Mouse (Mus musculus): Measurements from ENCODE around the gene Olfr427. TPM values are rescaled to one million over a fixed set of nuclear protein-coding genes. Genes with fewer than 3 reads are reported as not detected.

Olfr427 gene
- polyA plus RNA-seq, 1 experiment = not detected

- Histone ChIP-seq H3K4me2 (ENCODE audit: low read depth) (no peak overlapping the region), H3K4me3 (no peak overlapping the region), H3K27me3 (ENCODE audit: control insufficient read depth, insufficient read depth, insufficient read length) (no peaks in the 10 kb centered on the region), H3ac (ENCODE audit: control insufficient read depth, insufficient read length) (no peak overlapping the region), H3K79me2 (ENCODE audit: control insufficient read depth, insufficient read depth) (no peaks in the 10 kb centered on the region), H3K36me3 (ENCODE audit: control insufficient read depth, insufficient read depth) (no peaks in the 10 kb centered on the region)
- TF ChIP-seq REST (IDR thresholded peaks at IDR 0.05; ENCODE audit: insufficient read depth, insufficient read length) (no peak), TCF3 (IDR thresholded peaks at IDR 0.05; ENCODE audit: insufficient read length, low read depth) (no peak), SRF (IDR thresholded peaks at IDR 0.05; ENCODE audit: control insufficient read depth, insufficient read length, low read depth) (no peak), MYOG (IDR thresholded peaks at IDR 0.05; ENCODE audit: control insufficient read depth in 1 of 3, insufficient read depth in 1 of 3, insufficient read length in 2 of 3, low read depth in 2 of 3) (no peak), MAX (IDR thresholded peaks at IDR 0.05; ENCODE audit: low read depth) (no peak), CEBPB (IDR thresholded peaks at IDR 0.05; ENCODE audit: insufficient read depth, poor library complexity, severe bottlenecking) (no peak), USF1 (IDR thresholded peaks at IDR 0.05; ENCODE audit: low read depth) (no peak), E2F4 (IDR thresholded peaks at IDR 0.05; ENCODE audit: insufficient read depth) (no peak), MYOD1 (IDR thresholded peaks at IDR 0.05; ENCODE audit: control insufficient read depth in 1 of 3, insufficient read length in 2 of 3, low read depth in 2 of 3) (no peak)
Observed at GRCm38 (mm10) chr1:174141384-174141783, 44.7 kb downstream of the Olfr427 start.

GRCm38 (mm10) chr1:174146696-174147095 lies 50.0 kb downstream of the Olfr427 start:
- H3K27me3 ChIP-seq (ENCODE audit: control insufficient read depth, insufficient read depth, insufficient read length) = no peaks in the 10 kb centered on the region
- H3K4me3 ChIP-seq = no peak overlapping the region
- no peaks in the 10 kb centered on the region for H3K36me3 ChIP-seq (ENCODE audit: control insufficient read depth, insufficient read depth)
- no peak overlapping the region for H3K4me2 ChIP-seq (ENCODE audit: low read depth)
- no peak overlapping the region for H3ac ChIP-seq (ENCODE audit: control insufficient read depth, insufficient read length)
- TF ChIP-seq TCF3 (IDR thresholded peaks at IDR 0.05; ENCODE audit: insufficient read length, low read depth) (no peak), REST (IDR thresholded peaks at IDR 0.05; ENCODE audit: insufficient read depth, insufficient read length) (no peak), USF1 (IDR thresholded peaks at IDR 0.05; ENCODE audit: low read depth) (no peak), SRF (IDR thresholded peaks at IDR 0.05; ENCODE audit: control insufficient read depth, insufficient read length, low read depth) (no peak), TCF12 (IDR thresholded peaks at IDR 0.05; ENCODE audit: insufficient read depth, poor library complexity, severe bottlenecking) (no peak), E2F4 (IDR thresholded peaks at IDR 0.05; ENCODE audit: insufficient read depth) (no peak), POLR2A (IDR thresholded peaks at IDR 0.05; ENCODE audit: insufficient read length, low read depth) (no peak), POLR2AphosphoS2 (IDR thresholded peaks at IDR 0.05; ENCODE audit: insufficient read length, low read depth) (no peak), MYOD1 (IDR thresholded peaks at IDR 0.05; ENCODE audit: control insufficient read depth in 1 of 3, insufficient read length in 2 of 3, low read depth in 2 of 3) (no peak), CEBPB (IDR thresholded peaks at IDR 0.05; ENCODE audit: insufficient read depth, poor library complexity, severe bottlenecking) (no peak), MYOG (IDR thresholded peaks at IDR 0.05; ENCODE audit: control insufficient read depth in 1 of 3, insufficient read depth in 1 of 3, insufficient read length in 2 of 3, low read depth in 2 of 3) (no peak), MAX (IDR thresholded peaks at IDR 0.05; ENCODE audit: low read depth) (no peak)
- no peaks in the 10 kb centered on the region for H3K79me2 ChIP-seq (ENCODE audit: control insufficient read depth, insufficient read depth)

- TF ChIP-seq USF1 (IDR thresholded peaks at IDR 0.05; ENCODE audit: low read depth) = no peak
- no peak for TF ChIP-seq MYOG (IDR thresholded peaks at IDR 0.05; ENCODE audit: control insufficient read depth in 1 of 3, insufficient read depth in 1 of 3, insufficient read length in 2 of 3, low read depth in 2 of 3)
- no peak for TF ChIP-seq TCF3 (IDR thresholded peaks at IDR 0.05; ENCODE audit: insufficient read length, low read depth)
- TF ChIP-seq POLR2A (IDR thresholded peaks at IDR 0.05; ENCODE audit: insufficient read length, low read depth) = no peak
- no peak for TF ChIP-seq CEBPB (IDR thresholded peaks at IDR 0.05; ENCODE audit: insufficient read depth, poor library complexity, severe bottlenecking)
- no peak for TF ChIP-seq TCF12 (IDR thresholded peaks at IDR 0.05; ENCODE audit: insufficient read depth, poor library complexity, severe bottlenecking)
- no peak for TF ChIP-seq REST (IDR thresholded peaks at IDR 0.05; ENCODE audit: insufficient read depth, insufficient read length)
- TF ChIP-seq POLR2AphosphoS2 (IDR thresholded peaks at IDR 0.05; ENCODE audit: insufficient read length, low read depth) = no peak
- no peak for TF ChIP-seq MYOD1 (IDR thresholded peaks at IDR 0.05; ENCODE audit: control insufficient read depth in 1 of 3, insufficient read length in 2 of 3, low read depth in 2 of 3)
- no peak for TF ChIP-seq SRF (IDR thresholded peaks at IDR 0.05; ENCODE audit: control insufficient read depth, insufficient read length, low read depth)
- TF ChIP-seq E2F4 (IDR thresholded peaks at IDR 0.05; ENCODE audit: insufficient read depth) = no peak
- no peak for TF ChIP-seq MAX (IDR thresholded peaks at IDR 0.05; ENCODE audit: low read depth)
- H3K4me3 ChIP-seq = no peak overlapping the region
- H3K27me3 ChIP-seq (ENCODE audit: control insufficient read depth, insufficient read depth, insufficient read length) = no peaks in the 10 kb centered on the region
- H3K79me2 ChIP-seq (ENCODE audit: control insufficient read depth, insufficient read depth) = no peaks in the 10 kb centered on the region
- H3K4me2 ChIP-seq (ENCODE audit: low read depth) = no peak overlapping the region
- H3K36me3 ChIP-seq (ENCODE audit: control insufficient read depth, insufficient read depth) = no peaks in the 10 kb centered on the region
- H3ac ChIP-seq (ENCODE audit: control insufficient read depth, insufficient read length) = no peak overlapping the region
Observed at GRCm38 (mm10) chr1:174149289-174149688, 52.6 kb downstream of the Olfr427 start.

Other genes with a start within 250 kb of the Olfr427 start
- 1.9 TPM for gene Ifi211, start 183.8 kb upstream of the Olfr427 start, polyA plus RNA-seq (2012; fragmentation: generic; extraction: Trizol)
- gene Mndal, start 154.4 kb upstream of the Olfr427 start, polyA plus RNA-seq (2012; fragmentation: generic; extraction: Trizol) = 2.3 TPM
- 3.3 TPM for gene Ifi203, start 154.2 kb upstream of the Olfr427 start, polyA plus RNA-seq (2012; fragmentation: generic; extraction: Trizol)
- 9.6 TPM for gene Ifi202b, start 114.1 kb upstream of the Olfr427 start, polyA plus RNA-seq (2012; fragmentation: generic; extraction: Trizol)
- 0.04 TPM for gene Ifi205, start 65.1 kb upstream of the Olfr427 start, polyA plus RNA-seq (2012; fragmentation: generic; extraction: Trizol)
- gene Olfr433, start 56.2 kb upstream of the Olfr427 start, polyA plus RNA-seq (2012; fragmentation: generic; extraction: Trizol) = not detected
- not detected for gene Olfr432, start 47.7 kb upstream of the Olfr427 start, polyA plus RNA-seq (2012; fragmentation: generic; extraction: Trizol)
- gene Olfr430, start 30.3 kb upstream of the Olfr427 start, polyA plus RNA-seq (2012; fragmentation: generic; extraction: Trizol) = not detected
- not detected for gene Olfr429, start 12.6 kb upstream of the Olfr427 start, polyA plus RNA-seq (2012; fragmentation: generic; extraction: Trizol)
- not detected for gene Olfr231, start 24.3 kb downstream of the Olfr427 start, polyA plus RNA-seq (2012; fragmentation: generic; extraction: Trizol)
- not detected for gene Olfr424, start 34.6 kb downstream of the Olfr427 start, polyA plus RNA-seq (2012; fragmentation: generic; extraction: Trizol)
- not detected for gene Olfr420, start 58.7 kb downstream of the Olfr427 start, polyA plus RNA-seq (2012; fragmentation: generic; extraction: Trizol)
- gene Spta1, start 75.9 kb downstream of the Olfr427 start, polyA plus RNA-seq (2012; fragmentation: generic; extraction: Trizol) = 0.04 TPM
- gene Olfr419, start 155.2 kb downstream of the Olfr427 start, polyA plus RNA-seq (2012; fragmentation: generic; extraction: Trizol) = not detected
- gene Mptx1, start 233.6 kb downstream of the Olfr427 start, polyA plus RNA-seq (2012; fragmentation: generic; extraction: Trizol) = not detected

All from myocyte (in vitro differentiated cells).